In genomic region chr9:111062840-111063239, GRCm38 (mm10) we compare ENCODE assay signal across 30 mouse cellular contexts. TPM values are rescaled to one million over a fixed set of nuclear protein-coding genes. Genes with fewer than 3 reads are reported as not detected.
DNase-seq lines count a peak whose midpoint lies in the region; ATAC-seq and TF ChIP-seq lines count a peak whose summit lies in the region.
"Had no signal": no experiment of that assay in that cellular context is flagged by ENCODE, and none has a peak within 500 bp of the region (broad histone marks: within the 10 kb centered on the region; RNA-seq: fewer than 3 reads in every experiment).

No protein-coding gene starts in this region.

- no peak for TF ChIP-seq POLR2A in lung, adult 2 months (IDR thresholded peaks at IDR 0.05; ENCODE audit: borderline replicate concordance, extremely low read depth, low read depth, low read length)
- TF ChIP-seq POLR2A in MEL (IDR thresholded peaks at IDR 0.05; ENCODE audit: control insufficient read depth in 1 of 2, insufficient read depth in 1 of 2, low read depth in 1 of 2, low read length in 2 of 2, poor library complexity in 1 of 2) = no peak

- peak; percentile 51 for DNase-seq in lung, postnatal 36 days
- DNase-seq in lung, adult 2 months = no peak
- DNase-seq in MEL (ENCODE audit: low read depth, low spot score) = peak; percentile 35
- no peak for DNase-seq in thymus, postnatal 10 days (ENCODE audit: low spot score in 2 of 2)
- no peak for DNase-seq in adrenal gland, postnatal 25 days
- DNase-seq: adrenal gland, adult 8-10 months; adrenal gland, postnatal 36 days; cerebellum, adult 2 months; cerebellum, adult 9-11 months; cerebellum, postnatal 25 days; gastrocnemius, postnatal 10 days; gastrocnemius, postnatal 36 days; heart, postnatal 14 days; heart, postnatal 4 days; kidney, adult 18-20 months had no signal

- H3K4me1 ChIP-seq in lung, adult 2 months (ENCODE audit: control insufficient read depth, insufficient read depth, low read length) = peaks cover 11% of the 10 kb centered on the region
- peaks cover 0 to 17% of the 10 kb centered on the region in 2 experiments; a peak in 3 of 4 replicates for H3K4me1 ChIP-seq in MEL (ENCODE audit: control insufficient read depth in 1 of 2, insufficient read depth in 2 of 2, low read length in 2 of 2)
- H3K4me1 ChIP-seq: embryonic facial prominence, embryonic 12.5 days; embryonic facial prominence, embryonic 15.5 days; forebrain, embryonic 13.5 days had no signal

- ATAC-seq in megakaryocyte progenitor cell, adult 5-6 weeks (replicated peaks; ENCODE audit: poor library complexity) = peak; percentile 54
- ATAC-seq: activated CD4-positive, CD25-positive, alpha-beta regulatory T cell, adult 4 months; forebrain, embryonic 13.5 days; forebrain, embryonic 16.5 days; hindbrain, postnatal 0 days; inflammation-experienced regulatory T-cells, adult 6 months; intestine, embryonic 16.5 days had no signal

- H3K79me2 ChIP-seq in MEL (ENCODE audit: control insufficient read depth, insufficient read depth, low read length, poor library complexity) = no peaks in the 10 kb centered on the region

- TF ChIP-seq RAD21 in MEL (IDR thresholded peaks at IDR 0.05; ENCODE audit: low read depth, low read length) = no peak

- H3K4me3 ChIP-seq in lung, adult 2 months (replicated peaks; ENCODE audit: extremely low read depth, low read depth, low read length) = no peak overlapping the region
- H3K4me3 ChIP-seq in MEL (ENCODE audit: control insufficient read depth in 1 of 2, insufficient read depth in 1 of 2, low read depth in 2 of 2, low read length in 2 of 2) = no peak overlapping the region
- H3K4me3 ChIP-seq: embryonic facial prominence, embryonic 12.5 days; embryonic facial prominence, embryonic 15.5 days; erythroblast, embryonic 14.5 days; forebrain, embryonic 10.5 days; forebrain, embryonic 13.5 days; heart, embryonic 13.5 days had no signal

- no peak for TF ChIP-seq CTCF in lung, adult 2 months (IDR thresholded peaks at IDR 0.05; ENCODE audit: insufficient read depth, low read length)
- no peak for TF ChIP-seq CTCF in MEL (IDR thresholded peaks at IDR 0.05 in 2 of 3, conservative IDR thresholded peaks at IDR 0.05 in 1 of 3; ENCODE audit: control insufficient read depth in 1 of 3, insufficient read depth in 1 of 3, low read depth in 2 of 3, low read length in 3 of 3, poor library complexity in 1 of 3, severe bottlenecking in 1 of 3)

- TF ChIP-seq EP300 in MEL (IDR thresholded peaks at IDR 0.05; ENCODE audit: low read depth in 1 of 2, low read length in 2 of 2) = no peak

- no peak overlapping the region for H3K9ac ChIP-seq in MEL (ENCODE audit: control insufficient read depth, low read depth, low read length, poor library complexity, severe bottlenecking)
- H3K9ac ChIP-seq: embryonic facial prominence, embryonic 12.5 days; embryonic facial prominence, embryonic 15.5 days; forebrain, embryonic 13.5 days; heart, embryonic 13.5 days; hindbrain, embryonic 14.5 days had no signal

- 77% methylated on average over 5 of the region's 5 CpGs for WGBS in lung, adult 2 months

- peaks cover 0 to 2% of the 10 kb centered on the region in 2 experiments; a peak in 1 of 4 replicates for H3K36me3 ChIP-seq in MEL (ENCODE audit: control insufficient read depth in 1 of 2, insufficient read depth in 2 of 2, low read length in 2 of 2)
- H3K36me3 ChIP-seq: embryonic facial prominence, embryonic 12.5 days; embryonic facial prominence, embryonic 15.5 days; forebrain, embryonic 10.5 days; heart, embryonic 13.5 days had no signal

- no peaks in the 10 kb centered on the region for H3K9me3 ChIP-seq in MEL (replicated peaks; ENCODE audit: insufficient read depth, low read length)
- H3K9me3 ChIP-seq: embryonic facial prominence, embryonic 12.5 days; embryonic facial prominence, embryonic 15.5 days; forebrain, embryonic 10.5 days; forebrain, embryonic 13.5 days; heart, embryonic 13.5 days had no signal

- no peaks in the 10 kb centered on the region for H3K27me3 ChIP-seq in MEL (ENCODE audit: control insufficient read depth in 1 of 2, insufficient read depth in 2 of 2, low read length in 2 of 2)
- H3K27me3 ChIP-seq: embryonic facial prominence, embryonic 12.5 days; forebrain, embryonic 13.5 days; heart, embryonic 13.5 days had no signal

- no peak overlapping the region for H3K27ac ChIP-seq in MEL (ENCODE audit: control insufficient read depth, low read depth, low read length)
- H3K27ac ChIP-seq: embryonic facial prominence, embryonic 12.5 days; embryonic facial prominence, embryonic 15.5 days; forebrain, embryonic 10.5 days; forebrain, embryonic 13.5 days; heart, embryonic 13.5 days; hindbrain, embryonic 14.5 days; hindbrain, postnatal 0 days had no signal

TF ChIP-seq in MEL, 35 proteins besides CTCF, POLR2A, EP300 and RAD21:
- no peak for TF ChIP-seq JUND (IDR thresholded peaks at IDR 0.05; ENCODE audit: low read depth, low read length)
- no peak for TF ChIP-seq GABPA (IDR thresholded peaks at IDR 0.05; ENCODE audit: low read depth, low read length)

RNA-seq across cellular contexts. Expression of gene Ccrl2, which starts 5.5 kb away (rescaled TPM):
- 43.9 and 51.2 TPM in 2 replicates for polyA plus RNA-seq in lung, adult 2 months (2012; rRNA removed)
- 0.19 and 0.23 TPM in 2 replicates for total RNA-seq in MEL (2012; rRNA removed)
- under 1 TPM in 1 of 2 experiments, not detected in 1; 0.75 TPM for polyA plus RNA-seq in MEL (2012; ENCODE audit: insufficient read depth in 1 of 2, insufficient read length in 2 of 2, low read depth in 1 of 2, low replicate concordance in 2 of 2, missing spikeins in 1 of 2)
- total RNA-seq in megakaryocyte progenitor cell, adult 5-6 weeks (2015) = 2.9 and 4.1 TPM in 2 replicates
- 3.9 and 8.9 TPM in 2 replicates for total RNA-seq in megakaryocyte progenitor cell, adult 5-6 weeks (2017)
- total RNA-seq in adrenal gland, postnatal 25 days (2021) = 4.2 and 4.5 TPM in 2 replicates

RNA-seq across cellular contexts. Expression of gene Ltf, which starts 43.8 kb away (rescaled TPM):
- polyA plus RNA-seq in lung, adult 2 months (2012; rRNA removed) = 8.1 and 20.3 TPM in 2 replicates
- total RNA-seq in MEL (2012; rRNA removed) = not detected in 2 replicates
- under 1 TPM in 1 of 2 experiments, not detected in 1; 0.11 TPM for polyA plus RNA-seq in MEL (2012; ENCODE audit: insufficient read depth in 1 of 2, insufficient read length in 2 of 2, low read depth in 1 of 2, low replicate concordance in 2 of 2, missing spikeins in 1 of 2)
- total RNA-seq in megakaryocyte progenitor cell, adult 5-6 weeks (2015) = 147 and 161 TPM in 2 replicates
- total RNA-seq in megakaryocyte progenitor cell, adult 5-6 weeks (2017) = 168 and 196 TPM in 2 replicates
- 0.49 and 2.4 TPM in 2 replicates for total RNA-seq in adrenal gland, postnatal 25 days (2021)
- total RNA-seq: ES-E14; gastrocnemius, postnatal 36 days had no signal
- polyA plus RNA-seq: activated CD4-positive, CD25-positive, alpha-beta regulatory T cell, adult 4 months; erythroblast, embryonic 14.5 days; forebrain, embryonic 10.5 days; forebrain, embryonic 13.5 days; hindbrain, embryonic 11.5 days had no signal

RNA-seq across cellular contexts. Expression of gene Lrrfip2, which starts 54.6 kb away (rescaled TPM):
- polyA plus RNA-seq in lung, adult 2 months (2012; rRNA removed) = 19.8 and 22.3 TPM in 2 replicates
- 26.0 and 28.4 TPM in 2 replicates for total RNA-seq in MEL (2012; rRNA removed)
- polyA plus RNA-seq in MEL (2012; ENCODE audit: insufficient read depth in 1 of 2, insufficient read length in 2 of 2, low read depth in 1 of 2, low replicate concordance in 2 of 2, missing spikeins in 1 of 2) = 10 to 100 TPM in 1 of 2 experiments, not detected in 1; 42.7 TPM
- total RNA-seq in megakaryocyte progenitor cell, adult 5-6 weeks (2015) = 43.9 and 48.3 TPM in 2 replicates
- total RNA-seq in megakaryocyte progenitor cell, adult 5-6 weeks (2017) = 66.8 and 74.0 TPM in 2 replicates
- total RNA-seq in adrenal gland, postnatal 25 days (2021) = 61.9 and 65.4 TPM in 2 replicates

Comparison
In these comparisons a context has a peak if more than half of its experiments do, and no peak if none do; other contexts are left out.
1. DNase-seq: peak in lung, postnatal 36 days (single experiment) and MEL (single experiment); none in lung, adult 2 months (single experiment), thymus, postnatal 10 days (0 of 2) and adrenal gland, postnatal 25 days (single experiment).
2. RNA of gene Ltf, which starts 43.8 kb away (total RNA-seq): 147 to 196 TPM in megakaryocyte progenitor cell, adult 5-6 weeks; 0.49 to 2.4 TPM in adrenal gland, postnatal 25 days and not detected in MEL; every median in the first group is over 10 times any median in the second.